Mouse (Mus musculus) midbrain, postnatal 0 days (tissue): ENCODE results near the gene Cfap298. TPM values are rescaled to one million over a fixed set of nuclear protein-coding genes. Genes with fewer than 3 reads are reported as not detected.
A peak's percentile ranks its signal among the peaks of the same experiment; 100 is the strongest.

Experiments
- ATAC-seq: fragments of 200-750 bp; cut with Nextera tagmentation; 2 replicates; pipeline ENCODE4 v1.8.0; 2017; ENCODE audit warnings: moderate number of reproducible peaks, mild to moderate bottlenecking, moderate TSS enrichment, moderate library complexity; ENCODE audit not compliant: low FRiP score
- DNase-seq: peaks from one replicate; pipeline ENCODE4 v3.0.0-alpha.2; 2015; ENCODE audit warnings: low spot score
- H3K27ac ChIP-seq: fragments of 300-500 bp; sonication (generic); 2 replicates; pipeline ENCODE4 v1.5.1; 2014; ENCODE audit warnings: low read depth, mild to moderate bottlenecking, low read length, mixed read lengths
- H3K27me3 ChIP-seq: fragments of 300-500 bp; sonication (generic); 2 replicates; pipeline ENCODE4 v1.6.1; 2014; ENCODE audit warnings: low read length, control low read depth, mixed read lengths; ENCODE audit not compliant: insufficient read depth
- H3K36me3 ChIP-seq: fragments of 300-500 bp; sonication (generic); 2 replicates; pipeline ENCODE4 v1.6.1; 2014; ENCODE audit warnings: low read length, control low read depth, mixed read lengths; ENCODE audit not compliant: insufficient read depth
- H3K4me1 ChIP-seq: fragments of 300-500 bp; sonication (generic); 2 replicates; pipeline ENCODE4 v1.6.1; 2014; ENCODE audit warnings: mild to moderate bottlenecking, control low read depth, antibody characterized with exemption, low read length, mixed read lengths; ENCODE audit not compliant: insufficient read depth
- H3K4me2 ChIP-seq: fragments of 300-500 bp; sonication (generic); 2 replicates; pipeline ENCODE4 v1.6.1; 2014; ENCODE audit warnings: low read depth, mild to moderate bottlenecking, low read length, mixed read lengths; ENCODE audit not compliant: poor library complexity, severe bottlenecking
- H3K4me3 ChIP-seq: fragments of 300-500 bp; sonication (generic); 2 replicates; pipeline ENCODE4 v1.5.1; 2014; ENCODE audit warnings: low read depth, mild to moderate bottlenecking, low read length, moderate library complexity
- H3K9ac ChIP-seq: fragments of 300-500 bp; sonication (generic); replicated peaks from 2 replicates; pipeline ENCODE4 v1.6.1; 2014; ENCODE audit warnings: mild to moderate bottlenecking, low read length, moderate library complexity, mixed read lengths; ENCODE audit not compliant: poor library complexity, severe bottlenecking
- H3K9me3 ChIP-seq: fragments of 300-500 bp; sonication (generic); 2 replicates; pipeline ENCODE4 v1.6.1; 2016; ENCODE audit warnings: low read length, control low read depth
- CTCF ChIP-seq: IDR thresholded peaks from 2 replicates; pipeline ENCODE4 v1.5.1; 2016; ENCODE audit warnings: antibody characterized with exemption, mild to moderate bottlenecking
- WGBS: fragments of 180-500 bp; shearing (Covaris S2); extraction: QIAGEN DNeasy Blood & Tissue Kit; methylation state at CpG from one replicate; pipeline ENCODE4 v1.1.7; 2014; 5-methylcytosine and 5-hydroxymethylcytosine counted together
- polyA plus RNA-seq: library from polyadenylated mRNA; unstranded; fragments of >200 nt; fragmentation: Nextera tagmentation; extraction: Ambion mirVana; gene quantifications from 2 replicates; pipeline ENCODE4 v1.2.1, GENCODE M21; 2015
- total RNA-seq: library from RNA; depleted of rRNA; stranded (reverse); fragments of >200 nt; gene quantifications from 2 replicates; pipeline ENCODE4 v1.2.3, GENCODE M21; 2014

Cfap298 gene
- total and polyA plus RNA-seq, 2 experiments from 2014 or later, result 19.0 to 66.2 TPM

GRCm38 (mm10) chr16:90921471-90922159, 13.3 kb downstream of the Cfap298 start:
- H3K9ac ChIP-seq, result no peak overlapping the region
- DNase-seq (peak; percentile 48), ATAC-seq (no peak)
- H3K4me1 ChIP-seq, result no peaks in the 10 kb centered on the region
- TF ChIP-seq CTCF, result 0 out of 2 replicates have a peak, but pooled peaks have one; percentile 4
- H3K4me3 ChIP-seq, result no peak overlapping the region
- no peaks in the 10 kb centered on the region for H3K9me3 ChIP-seq
- H3K27me3 ChIP-seq, result no peaks in the 10 kb centered on the region
- H3K27ac ChIP-seq, result no peak overlapping the region
- peaks cover 20% of the 10 kb centered on the region for H3K36me3 ChIP-seq
- 49% methylated on average over 10 of the region's 10 CpGs for WGBS
- H3K4me2 ChIP-seq, result no peak overlapping the region

- no peaks in the 10 kb centered on the region for H3K4me1 ChIP-seq
- H3K4me3 ChIP-seq, result no peak overlapping the region
- TF ChIP-seq CTCF, result no peak
- no peaks in the 10 kb centered on the region for H3K27me3 ChIP-seq
- no peak overlapping the region for H3K4me2 ChIP-seq
- no peak for DNase-seq
- no peaks in the 10 kb centered on the region for H3K36me3 ChIP-seq
- no peak for ATAC-seq
- no peaks in the 10 kb centered on the region for H3K9me3 ChIP-seq
- no peak overlapping the region for H3K27ac ChIP-seq
- H3K9ac ChIP-seq, result no peak overlapping the region
- 74% methylated on average over 8 of the region's 8 CpGs for WGBS
These were observed 17.8 kb downstream of the Cfap298 start for GRCm38 (mm10) chr16:90917156-90917555.

GRCm38 (mm10) chr16:90916040-90916481, 18.9 kb downstream of the Cfap298 start:
- Histone ChIP-seq H3K27me3 (no peaks in the 10 kb centered on the region), H3K4me1 (no peaks in the 10 kb centered on the region), H3K4me2 (no peak overlapping the region; the same call in 1 of the 2 replicates), H3K9me3 (no peaks in the 10 kb centered on the region), H3K36me3 (no peaks in the 10 kb centered on the region), H3K27ac (no peak overlapping the region), H3K9ac (no peak overlapping the region; the same call in 1 of the 2 replicates), H3K4me3 (no peak overlapping the region)
- TF ChIP-seq CTCF, result no peak
- ATAC-seq, result no peak
- WGBS, result 34% methylated on average over 12 of the region's 12 CpGs
- DNase-seq, result no peak

- H3K4me3 ChIP-seq, result no peak overlapping the region
- no peaks in the 10 kb centered on the region for H3K9me3 ChIP-seq
- no peak overlapping the region for H3K27ac ChIP-seq
- no peak overlapping the region for H3K9ac ChIP-seq
- WGBS, result 77% methylated on average over 13 of the region's 13 CpGs
- H3K27me3 ChIP-seq, result no peaks in the 10 kb centered on the region
- no peaks in the 10 kb centered on the region for H3K36me3 ChIP-seq
- H3K4me2 ChIP-seq, result no peak overlapping the region
- ATAC-seq, result no peak
- TF ChIP-seq CTCF, result no peak
- no peaks in the 10 kb centered on the region for H3K4me1 ChIP-seq
- DNase-seq, result peak; percentile 31
These were observed 23.1 kb downstream of the Cfap298 start for GRCm38 (mm10) chr16:90911766-90912165.

GRCm38 (mm10) chr16:90910855-90911533, 23.9 kb downstream of the Cfap298 start:
- Histone ChIP-seq H3K4me1 (no peaks in the 10 kb centered on the region), H3K27ac (no peak overlapping the region), H3K9ac (no peak overlapping the region), H3K9me3 (no peaks in the 10 kb centered on the region), H3K4me2 (no peak overlapping the region), H3K27me3 (no peaks in the 10 kb centered on the region), H3K36me3 (no peaks in the 10 kb centered on the region), H3K4me3 (no peak overlapping the region)
- TF ChIP-seq CTCF, result no peak
- DNase-seq (no peak), ATAC-seq (no peak)
- 76% methylated on average over 17 of the region's 17 CpGs for WGBS

GRCm38 (mm10) chr16:90907250-90907649, 27.7 kb downstream of the Cfap298 start:
- WGBS, result 70% methylated on average over 7 of the region's 7 CpGs
- ATAC-seq (no peak), DNase-seq (no peak)
- no peak overlapping the region for H3K27ac ChIP-seq
- H3K9ac ChIP-seq, result no peak overlapping the region
- TF ChIP-seq CTCF, result no peak
- H3K27me3 ChIP-seq, result no peaks in the 10 kb centered on the region
- no peaks in the 10 kb centered on the region for H3K4me1 ChIP-seq
- no peak overlapping the region for H3K4me3 ChIP-seq
- no peaks in the 10 kb centered on the region for H3K36me3 ChIP-seq
- no peak overlapping the region for H3K4me2 ChIP-seq
- H3K9me3 ChIP-seq, result no peaks in the 10 kb centered on the region
